Mouse (Mus musculus): ENCODE measurements at regions not wholly inside any gene's neighbourhood (a gene's known extent, or its start where the extent isn't known, plus 50 kb on each side); places are given as distances from the start of the nearest gene placed in this dataset.
"Not testable (repeated sequence)": the region's sequence is repeated elsewhere in the genome, so short reads cannot be mapped to it uniquely, and the experiment has no call there.

DNA sequence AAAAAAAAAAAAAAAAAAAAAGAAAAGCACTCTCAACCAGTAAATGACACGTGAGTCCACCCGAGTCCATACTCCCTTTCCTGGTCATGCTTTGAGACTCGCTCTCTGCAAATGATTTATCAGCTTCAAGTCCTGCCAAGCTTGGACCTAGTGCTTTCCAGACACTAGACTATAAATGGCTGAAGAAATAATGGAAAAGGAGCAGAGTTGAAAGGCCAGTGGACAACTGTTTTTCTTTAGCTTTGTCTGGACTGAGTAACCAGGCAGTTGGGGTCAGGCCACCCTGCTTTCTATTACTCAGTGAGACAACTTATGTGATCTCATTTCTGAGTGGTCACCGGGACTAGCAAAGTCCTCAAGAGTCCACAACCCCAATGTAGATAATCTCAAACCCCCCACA, 112.9 kb downstream of the Kcns3 start:
- no peak for ATAC-seq
- 88% methylated on average over 4 of the region's 4 CpGs for WGBS

DNA sequence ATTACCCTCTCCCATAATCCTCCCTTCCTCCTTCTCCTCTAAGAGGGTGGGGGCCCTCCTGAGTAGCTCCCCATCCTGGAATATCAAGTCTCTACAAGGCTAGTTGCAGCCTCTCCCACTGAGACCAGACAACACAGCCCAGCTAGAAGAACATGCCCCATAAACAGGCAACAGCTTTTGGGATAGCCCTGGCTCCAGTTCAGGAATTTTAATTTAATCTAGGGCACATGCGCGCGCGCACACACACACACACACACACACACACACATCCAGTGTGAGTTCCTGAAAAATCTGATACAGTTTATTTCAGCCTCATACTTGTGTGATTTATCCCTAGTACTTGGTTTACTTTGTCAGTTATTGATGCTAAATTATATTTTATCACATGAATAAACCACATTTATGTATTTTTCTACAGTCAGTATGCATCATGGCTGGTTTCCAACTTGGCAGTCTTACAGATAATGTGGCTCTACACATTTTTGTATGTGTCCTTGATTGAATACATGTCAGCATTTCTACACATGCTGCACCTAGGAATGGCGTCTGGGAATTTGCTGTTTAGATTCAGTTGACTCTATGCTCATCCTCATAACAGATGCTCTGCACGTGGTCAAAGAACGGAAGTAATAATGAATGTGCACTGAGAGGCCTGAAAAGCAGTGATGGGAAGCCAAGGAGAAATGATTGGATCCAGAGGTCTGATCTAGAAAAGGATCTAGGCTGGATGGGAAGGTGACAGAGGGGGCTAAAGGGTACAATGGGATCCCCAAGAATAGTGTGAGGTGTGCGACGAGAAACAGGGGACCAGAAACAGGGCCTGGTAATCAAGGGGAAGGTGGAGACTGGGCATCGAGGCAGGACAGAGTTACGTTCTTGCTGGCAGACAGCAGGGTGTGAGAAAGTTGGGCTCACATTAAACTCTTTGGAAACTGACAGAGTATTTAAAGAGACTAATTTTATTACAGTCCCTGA, 130.0 kb downstream of the Kcns3 start:
- H3K4me1 ChIP-seq (ENCODE audit: insufficient read depth, low read length) = no peaks in the 10 kb centered on the region
- H3K4me3 ChIP-seq (ENCODE audit: low read length) = no peak overlapping the region
- H3K27ac ChIP-seq = no peak overlapping the region
- H3K9me3 ChIP-seq (ENCODE audit: low read length) = no peaks in the 10 kb centered on the region
- no peaks in the 10 kb centered on the region for H3K27me3 ChIP-seq (ENCODE audit: insufficient read depth, low read length)
- DNase-seq (ENCODE audit: low spot score) (peak; percentile 8), ATAC-seq (no peak)
- no peak for TF ChIP-seq CTCF (IDR thresholded peaks at IDR 0.05; ENCODE audit: low read depth)
- no peaks in the 10 kb centered on the region for H3K36me3 ChIP-seq (ENCODE audit: insufficient read depth, low read length)
- 83% methylated on average over 11 of the region's 11 CpGs for WGBS
- no peak overlapping the region for H3K9ac ChIP-seq (replicated peaks; ENCODE audit: low read length)
- H3K4me2 ChIP-seq (ENCODE audit: low read depth, low read length) = no peak overlapping the region

More for the DNA sequence above, 112.9 kb downstream of the Kcns3 start:
- Histone ChIP-seq H3K36me3 (ENCODE audit: insufficient read depth, low read length) (no peaks in the 10 kb centered on the region), H3K9ac (replicated peaks; ENCODE audit: low read length) (no peak overlapping the region), H3K4me2 (ENCODE audit: low read depth, low read length) (no peak overlapping the region), H3K9me3 (ENCODE audit: low read length) (no peaks in the 10 kb centered on the region), H3K4me3 (ENCODE audit: low read length) (no peak overlapping the region), H3K27me3 (ENCODE audit: insufficient read depth, low read length) (no peaks in the 10 kb centered on the region), H3K4me1 (ENCODE audit: insufficient read depth, low read length) (no peaks in the 10 kb centered on the region), H3K27ac (no peak overlapping the region)
- no peak for DNase-seq (ENCODE audit: low spot score)
- TF ChIP-seq CTCF (IDR thresholded peaks at IDR 0.05; ENCODE audit: low read depth) = no peak

DNA sequence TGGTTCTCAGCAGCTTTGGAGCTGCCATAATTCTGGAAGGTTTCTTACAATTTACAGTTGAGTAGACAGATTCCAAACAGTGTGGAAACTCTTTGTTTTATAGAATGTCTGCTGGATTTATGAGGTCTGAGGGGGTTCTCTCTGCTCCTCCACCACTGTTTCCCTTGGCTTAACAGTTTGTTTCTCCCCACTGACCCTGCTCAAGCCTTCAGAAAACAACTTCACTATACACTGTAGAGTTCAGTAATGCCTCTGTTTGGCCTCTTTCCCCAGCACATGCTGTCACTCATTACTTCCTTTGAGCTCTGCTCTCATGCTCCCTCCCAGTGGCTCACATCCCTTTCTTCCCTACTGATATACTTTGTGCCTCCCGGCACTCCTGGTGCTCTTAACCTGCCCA, 139.7 kb downstream of the Kcns3 start:
- H3K4me1 ChIP-seq (ENCODE audit: insufficient read depth, low read length) = no peaks in the 10 kb centered on the region
- WGBS = 82% methylated on average over 1 of the region's 1 CpGs
- H3K9me3 ChIP-seq (ENCODE audit: low read length) = no peaks in the 10 kb centered on the region
- no peaks in the 10 kb centered on the region for H3K27me3 ChIP-seq (ENCODE audit: insufficient read depth, low read length)
- no peaks in the 10 kb centered on the region for H3K36me3 ChIP-seq (ENCODE audit: insufficient read depth, low read length)
- DNase-seq (ENCODE audit: low spot score) (no peak), ATAC-seq (no peak)
- H3K4me3 ChIP-seq (ENCODE audit: low read length) = no peak overlapping the region
- H3K4me2 ChIP-seq (ENCODE audit: low read depth, low read length) = no peak overlapping the region
- H3K9ac ChIP-seq (replicated peaks; ENCODE audit: low read length) = no peak overlapping the region
- no peak for TF ChIP-seq CTCF (IDR thresholded peaks at IDR 0.05; ENCODE audit: low read depth)
- H3K27ac ChIP-seq = no peak overlapping the region

DNA sequence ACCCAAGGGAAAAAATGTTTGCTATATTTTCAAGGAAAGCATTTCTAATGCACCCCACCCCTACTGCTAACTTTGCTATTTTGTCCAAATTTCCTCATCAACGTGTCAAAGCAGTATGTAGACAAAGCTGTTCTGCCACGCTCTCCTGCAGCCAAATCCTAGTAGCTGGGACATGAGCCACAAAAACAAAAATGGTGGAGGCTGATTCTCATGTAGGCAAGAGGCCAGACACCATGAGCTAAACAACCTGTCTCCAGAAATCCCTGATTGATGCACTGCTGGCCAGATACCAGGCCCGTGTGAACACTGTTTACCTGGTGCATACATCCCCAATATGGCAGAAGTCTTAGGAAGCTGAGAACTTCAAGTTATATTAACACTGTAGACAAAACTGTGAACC, 166.6 kb downstream of the Kcns3 start:
- H3K4me3 ChIP-seq (ENCODE audit: low read length) = no peak overlapping the region
- H3K4me2 ChIP-seq (ENCODE audit: low read depth, low read length) = no peak overlapping the region
- no peaks in the 10 kb centered on the region for H3K9me3 ChIP-seq (ENCODE audit: low read length)
- no peak overlapping the region for H3K9ac ChIP-seq (replicated peaks; ENCODE audit: low read length)
- 69% methylated on average over 3 of the region's 3 CpGs for WGBS
- ATAC-seq = no peak
- H3K27me3 ChIP-seq (ENCODE audit: insufficient read depth, low read length) = no peaks in the 10 kb centered on the region
- no peak overlapping the region for H3K27ac ChIP-seq
- H3K4me1 ChIP-seq (ENCODE audit: insufficient read depth, low read length) = no peaks in the 10 kb centered on the region
- no peak for TF ChIP-seq CTCF (IDR thresholded peaks at IDR 0.05; ENCODE audit: low read depth)
- H3K36me3 ChIP-seq (ENCODE audit: insufficient read depth, low read length) = no peaks in the 10 kb centered on the region
- peak; percentile 3 for DNase-seq (ENCODE audit: low spot score)

- Histone ChIP-seq H3K9ac (replicated peaks; ENCODE audit: low read length) (no peak overlapping the region), H3K4me3 (ENCODE audit: low read length) (no peak overlapping the region), H3K27ac (no peak overlapping the region), H3K4me1 (ENCODE audit: insufficient read depth, low read length) (no peaks in the 10 kb centered on the region), H3K36me3 (ENCODE audit: insufficient read depth, low read length) (no peaks in the 10 kb centered on the region), H3K4me2 (ENCODE audit: low read depth, low read length) (no peak overlapping the region), H3K9me3 (ENCODE audit: low read length) (no peaks in the 10 kb centered on the region), H3K27me3 (ENCODE audit: insufficient read depth, low read length) (no peaks in the 10 kb centered on the region)
- WGBS = 53% methylated on average over 5 of the region's 5 CpGs
- ATAC-seq (no peak), DNase-seq (ENCODE audit: low spot score) (no peak)
- no peak for TF ChIP-seq CTCF (IDR thresholded peaks at IDR 0.05; ENCODE audit: low read depth)
Measured at GRCm38 (mm10) chr12:10949184-10949583, 201.7 kb downstream of the Kcns3 start.

- TF ChIP-seq CTCF (IDR thresholded peaks at IDR 0.05; ENCODE audit: low read depth) = no peak
- Histone ChIP-seq H3K27me3 (ENCODE audit: insufficient read depth, low read length) (no peaks in the 10 kb centered on the region), H3K27ac (no peak overlapping the region), H3K9me3 (ENCODE audit: low read length) (no peaks in the 10 kb centered on the region), H3K4me2 (ENCODE audit: low read depth, low read length) (no peak overlapping the region), H3K36me3 (ENCODE audit: insufficient read depth, low read length) (no peaks in the 10 kb centered on the region), H3K4me1 (ENCODE audit: insufficient read depth, low read length) (no peaks in the 10 kb centered on the region), H3K4me3 (ENCODE audit: low read length) (no peak overlapping the region), H3K9ac (replicated peaks; ENCODE audit: low read length) (no peak overlapping the region)
- ATAC-seq (no peak), DNase-seq (ENCODE audit: low spot score) (no peak)
- 82% methylated on average over 3 of the region's 3 CpGs for WGBS
Measured at GRCm38 (mm10) chr12:10941064-10941463, 209.8 kb downstream of the Kcns3 start.

- H3K4me1 ChIP-seq (ENCODE audit: insufficient read depth, low read length); H3K27ac ChIP-seq; H3K36me3 ChIP-seq (ENCODE audit: insufficient read depth, low read length); ATAC-seq; H3K27me3 ChIP-seq (ENCODE audit: insufficient read depth, low read length); H3K4me2 ChIP-seq (ENCODE audit: low read depth, low read length); DNase-seq (ENCODE audit: low spot score); H3K9me3 ChIP-seq (ENCODE audit: low read length); H3K4me3 ChIP-seq (ENCODE audit: low read length); H3K9ac ChIP-seq (replicated peaks; ENCODE audit: low read length): not testable (repeated sequence)
- 95% methylated on average over 9 of the region's 14 CpGs for WGBS
Measured at GRCm38 (mm10) chr12:10900054-10900453, 250.8 kb downstream of the Kcns3 start.
